Mouse (Mus musculus): ENCODE data around the gene Syngr4.
"Not testable (repeated sequence)": the region's sequence is repeated elsewhere in the genome, so short reads cannot be mapped to it uniquely, and the experiment has no call there.

Gene Syngr4

DNA sequence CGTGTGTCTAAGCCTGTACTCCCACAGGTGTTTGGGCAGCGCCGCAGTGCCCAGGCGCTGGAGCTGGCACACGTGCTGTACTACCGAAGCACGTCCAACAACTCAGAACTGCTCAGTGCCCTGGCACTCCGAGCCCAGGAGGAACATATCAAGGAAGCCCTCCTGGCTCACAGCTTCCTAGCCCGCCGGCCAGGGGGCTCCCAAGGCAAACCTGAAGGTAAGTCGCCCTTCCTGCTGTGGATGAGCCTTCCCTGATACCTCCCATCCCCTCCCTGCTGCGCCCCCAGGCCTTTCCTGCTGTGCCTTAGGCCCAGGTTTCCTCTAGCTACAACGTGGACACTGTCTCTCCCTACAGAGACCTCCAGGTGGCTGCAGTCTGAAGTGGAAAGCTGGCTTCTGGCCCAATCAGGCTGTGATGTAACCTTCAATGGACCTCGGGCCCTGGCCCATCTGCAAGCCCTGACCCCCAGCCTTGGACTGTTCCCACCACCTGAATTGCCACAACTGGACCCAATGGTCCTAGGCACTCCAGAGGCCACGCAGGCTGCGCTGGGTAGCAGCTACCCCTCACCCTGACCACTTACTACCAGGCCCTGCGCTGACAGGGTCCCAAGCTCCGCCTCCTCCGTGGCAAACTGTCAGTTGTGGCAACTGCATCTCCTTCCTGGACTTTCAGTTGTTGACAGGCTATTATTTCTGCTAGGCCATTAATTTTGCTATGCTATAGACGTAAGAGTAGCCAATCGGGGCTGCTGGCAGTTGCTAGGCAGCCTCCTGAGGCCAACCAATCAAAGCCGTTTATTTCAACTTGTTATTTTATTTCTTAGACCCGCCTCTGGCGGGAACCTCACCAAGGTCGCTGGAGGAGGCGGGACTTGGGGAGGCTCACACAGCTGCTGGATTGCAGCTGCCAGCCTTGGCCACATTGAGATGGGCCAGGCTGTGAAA lies 19.8 kb upstream of the Syngr4 start:
- DNase-seq (ENCODE audit: low read depth, low spot score), result no peak

DNA sequence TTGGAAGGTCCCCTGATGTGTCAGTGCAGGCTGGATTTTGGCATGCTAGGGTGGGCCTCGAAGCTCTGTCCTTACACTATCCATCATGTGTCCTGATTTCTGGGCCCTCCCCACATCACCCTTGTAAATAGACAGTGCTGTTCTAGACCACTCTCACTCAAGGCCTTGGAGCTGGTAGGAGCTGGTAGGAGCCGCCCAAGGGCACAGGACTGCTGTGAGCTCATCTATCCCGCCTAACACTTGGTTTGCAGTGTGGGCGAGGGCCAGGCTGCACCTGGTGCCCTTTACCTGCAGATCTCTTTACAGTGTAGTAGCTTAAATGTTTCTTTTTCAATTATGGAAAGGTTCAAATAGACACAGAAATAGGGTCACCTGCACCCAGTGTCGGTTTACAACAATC lies 18.5 kb upstream of the Syngr4 start:
- no peak for DNase-seq (ENCODE audit: low read depth, low spot score)

GRCm38 (mm10) chr7:45914067-45914466 lies 17.6 kb upstream of the Syngr4 start:
- no peak for DNase-seq (ENCODE audit: low read depth, low spot score)

GRCm38 (mm10) chr7:45909145-45909544 lies 12.6 kb upstream of the Syngr4 start:
- DNase-seq (ENCODE audit: low read depth, low spot score), result no peak

DNA sequence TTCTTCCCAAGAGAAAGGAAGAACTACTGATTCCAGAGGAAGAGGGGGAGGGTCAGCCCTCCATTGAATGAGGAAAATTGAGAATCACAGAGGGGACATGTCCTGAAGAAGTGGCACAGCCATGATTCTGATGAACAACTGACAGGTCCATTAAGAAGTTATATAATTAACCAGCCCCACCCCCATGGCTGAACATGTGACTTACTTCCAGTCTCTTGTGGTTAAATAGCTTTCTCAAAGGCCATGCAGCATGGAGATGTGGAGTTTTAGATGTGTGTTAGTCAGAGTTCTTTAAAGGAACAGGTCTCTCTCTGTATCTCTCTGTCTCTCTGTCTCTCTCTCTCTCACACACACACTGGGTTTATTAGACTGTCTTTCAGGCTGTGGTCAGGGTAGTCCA lies 11.9 kb upstream of the Syngr4 start:
- DNase-seq (ENCODE audit: low read depth, low spot score), result no peak

DNA sequence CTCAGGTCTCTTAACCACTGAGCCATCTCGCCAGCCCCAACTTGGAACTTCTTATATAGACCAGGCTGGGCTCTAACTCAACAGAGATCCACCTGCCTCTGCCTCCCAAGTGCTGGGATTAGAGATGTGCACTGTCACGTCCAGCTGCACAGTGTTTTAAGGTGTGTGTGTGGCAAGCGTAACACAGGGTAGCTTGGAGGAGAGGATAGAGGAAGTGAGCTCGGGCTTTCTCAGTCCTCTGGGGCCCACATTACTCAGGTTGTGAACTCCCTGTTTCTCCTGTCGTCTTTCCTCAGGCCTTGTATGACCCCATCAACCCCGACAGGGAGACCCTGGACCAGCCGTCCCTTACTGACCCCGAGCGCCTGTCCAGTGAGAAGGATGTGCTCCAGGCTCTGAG lies 10.1 kb upstream of the Syngr4 start:
- DNase-seq (ENCODE audit: low read depth, low spot score), result no peak

GRCm38 (mm10) chr7:45902481-45903002 lies 6.0 kb upstream of the Syngr4 start:
- DNase-seq (ENCODE audit: low read depth, low spot score), result no peak

- no peak for DNase-seq (ENCODE audit: low read depth, low spot score)
Observed at GRCm38 (mm10) chr7:45901562-45901961, 5.0 kb upstream of the Syngr4 start.

- not testable (repeated sequence) for DNase-seq (ENCODE audit: low read depth, low spot score)
Observed at GRCm38 (mm10) chr7:45898125-45898524, 1.6 kb upstream of the Syngr4 start.

GRCm38 (mm10) chr7:45897258-45897757 lies 794 bp upstream of the Syngr4 start:
- DNase-seq (ENCODE audit: low read depth, low spot score), result peak; percentile 48

DNA sequence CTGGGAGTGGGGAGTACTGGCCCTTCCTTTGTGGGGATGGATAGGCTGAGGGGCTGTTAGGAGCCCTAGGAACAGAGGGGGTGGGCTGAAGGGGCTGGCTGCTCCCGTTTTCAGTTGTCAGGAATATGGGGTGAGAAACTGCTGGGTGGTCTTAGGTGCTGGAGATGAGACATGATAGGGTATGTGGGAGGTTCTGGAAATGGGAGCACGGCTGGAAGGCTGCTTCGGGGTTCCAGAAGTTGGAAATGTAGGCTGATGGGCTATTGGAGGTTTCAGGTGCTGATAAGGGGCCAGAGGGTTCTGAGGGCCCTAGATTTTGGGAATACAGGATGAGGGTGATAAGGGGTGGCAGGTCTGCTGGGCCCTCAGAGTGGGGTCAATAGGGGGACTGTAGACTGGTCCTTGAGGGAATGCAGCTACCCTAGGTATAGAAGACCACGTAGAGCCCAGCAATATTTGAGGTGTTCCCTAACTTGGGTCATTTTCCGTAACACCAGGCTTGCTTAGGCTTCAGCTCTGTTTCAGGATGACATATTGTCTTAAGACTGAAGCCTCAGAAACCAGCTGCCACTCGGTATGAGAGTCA lies 490 bp downstream of the Syngr4 start:
- DNase-seq (ENCODE audit: low read depth, low spot score), result no peak

DNA sequence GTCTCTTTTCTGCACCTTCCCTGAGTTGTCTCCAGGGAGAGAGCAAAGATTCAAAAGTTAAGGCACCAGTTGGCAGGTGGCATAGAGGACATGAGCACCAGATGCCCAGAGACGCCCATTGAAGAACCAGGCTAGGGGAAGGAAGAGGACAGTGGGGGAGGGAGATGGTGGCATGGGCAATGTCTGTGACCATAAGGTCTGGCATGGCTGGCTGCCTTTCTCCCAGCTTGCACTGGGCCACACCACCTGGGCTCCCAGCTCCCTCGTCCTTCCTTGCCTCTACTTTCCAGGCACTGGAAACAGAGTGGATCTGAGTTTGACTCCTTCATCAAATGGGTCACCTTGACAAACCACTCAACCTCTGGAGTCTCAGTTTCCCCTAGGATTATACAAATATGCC lies 3.9 kb downstream of the Syngr4 start:
- no peak for DNase-seq (ENCODE audit: low read depth, low spot score)

DNA sequence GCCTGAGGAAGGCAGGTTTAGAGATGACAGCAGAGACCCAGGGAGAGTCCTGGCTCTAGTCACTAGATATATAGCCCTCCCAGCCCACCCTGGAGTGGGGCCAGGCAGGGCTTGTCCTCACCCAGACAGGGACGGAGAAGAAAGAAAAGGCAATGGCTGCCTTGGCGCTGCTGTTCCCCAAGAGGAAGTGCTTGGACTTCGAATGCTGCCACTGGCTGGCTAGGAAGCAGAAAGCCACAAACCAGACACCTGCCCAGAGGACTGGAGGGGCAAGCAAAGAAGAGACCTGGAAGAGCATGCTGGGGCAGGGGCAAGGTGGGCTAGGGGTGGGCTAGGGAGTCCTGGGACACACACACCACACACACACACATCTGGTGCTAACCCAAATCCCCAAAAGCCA lies 9.3 kb downstream of the Syngr4 start:
- no peak for DNase-seq (ENCODE audit: low read depth, low spot score)

GRCm38 (mm10) chr7:45881011-45881410 lies 15.5 kb downstream of the Syngr4 start:
- no peak for DNase-seq (ENCODE audit: low read depth, low spot score)

- DNase-seq (ENCODE audit: low read depth, low spot score), result no peak
Observed at GRCm38 (mm10) chr7:45880531-45880930, 16.0 kb downstream of the Syngr4 start.

DNA sequence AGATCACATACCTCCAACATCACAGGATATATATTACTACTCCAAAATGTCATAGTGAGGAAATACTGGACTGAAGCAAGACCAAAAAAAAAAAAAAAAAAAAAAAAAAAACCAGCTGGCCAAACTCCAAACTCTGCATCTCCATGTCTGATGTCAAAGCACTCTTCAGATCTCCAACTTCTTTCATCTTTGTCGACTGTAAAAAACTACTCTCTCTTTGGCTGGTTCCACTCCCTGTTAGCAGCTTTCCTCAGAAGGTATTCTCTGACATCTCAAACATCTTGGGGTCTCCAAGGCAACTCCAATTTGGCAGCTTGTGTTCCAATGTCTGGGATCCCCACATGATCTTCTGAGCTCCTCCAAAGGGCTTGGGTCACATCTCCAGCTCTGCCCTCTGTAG lies 18.2 kb downstream of the Syngr4 start, which contains the start of gene Grin2d:
Grin2d (minus strand) TSS at position 101 of the 400 bp plus-strand sequence.
- DNase-seq (ENCODE audit: low read depth, low spot score), result not testable (repeated sequence)

DNA sequence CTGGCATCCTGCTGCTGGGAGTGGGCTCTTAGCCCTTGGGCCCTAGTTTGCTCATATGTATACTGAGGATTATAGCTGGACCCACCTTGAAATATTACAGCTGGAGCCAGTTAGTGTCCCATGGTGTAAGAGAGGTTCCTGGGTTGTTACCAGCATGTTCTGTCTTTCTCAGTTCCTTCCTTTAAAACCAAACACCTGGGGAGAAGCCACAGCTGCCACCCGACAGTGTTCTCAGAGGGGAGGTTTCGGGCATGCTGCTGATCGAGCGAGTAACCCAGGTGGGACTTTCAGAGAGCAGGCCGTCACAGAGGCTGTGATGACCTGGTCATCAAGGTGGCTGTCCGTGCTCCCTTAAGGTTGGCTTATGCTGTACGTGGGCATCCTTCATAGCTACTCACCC lies 19.6 kb downstream of the Syngr4 start:
- no peak for DNase-seq (ENCODE audit: low read depth, low spot score)

DNA sequence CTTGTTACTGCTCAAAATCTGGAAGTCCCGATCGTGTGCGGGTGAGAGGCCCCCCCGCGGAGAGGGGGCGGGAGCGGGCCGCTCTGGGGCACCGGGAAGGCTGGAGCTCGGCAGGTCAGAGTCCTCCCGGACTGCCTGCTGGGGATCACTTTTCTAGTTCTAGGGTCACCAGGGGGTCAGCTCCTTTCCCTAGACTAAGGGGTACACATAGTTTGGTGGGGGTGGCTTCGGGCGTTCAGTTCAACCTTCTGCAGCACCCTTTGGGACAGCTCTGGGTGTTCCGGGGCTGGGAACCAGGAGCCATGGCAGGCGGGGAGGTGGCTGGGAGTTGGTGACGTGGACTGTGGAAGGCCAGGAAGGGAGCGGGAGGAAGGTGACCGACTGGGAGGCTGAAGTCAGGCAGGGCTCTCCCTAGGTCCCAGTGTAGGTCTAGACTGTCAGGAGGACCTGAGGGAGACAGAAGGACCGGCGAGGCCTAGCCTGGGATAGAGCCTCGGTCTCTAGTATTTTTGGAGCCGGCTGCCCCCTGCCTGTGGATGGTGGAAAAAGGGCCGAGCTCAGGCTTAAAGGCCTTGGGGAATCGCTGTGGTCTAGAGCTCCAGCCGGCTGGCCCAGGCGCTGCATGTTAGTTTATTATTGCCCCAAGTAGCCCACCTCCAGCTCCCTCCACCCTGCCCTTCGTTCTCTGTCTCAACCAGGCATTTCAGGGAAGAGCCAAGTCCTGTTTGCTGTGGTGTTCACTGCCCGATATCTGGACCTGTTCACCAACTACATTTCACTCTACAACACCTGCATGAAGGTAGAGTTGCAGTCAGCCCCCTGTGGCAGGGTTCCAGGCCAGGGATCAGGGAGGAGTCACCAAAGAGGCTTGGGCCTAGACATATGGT lies 23.2 kb downstream of the Syngr4 start:
- peak; percentile 61 for DNase-seq (ENCODE audit: low read depth, low spot score)

GRCm38 (mm10) chr7:45872624-45873023 lies 23.9 kb downstream of the Syngr4 start, which contains the start of gene Kdelr1:
Gene Kdelr1, plus strand, starts transcription at chr7:45872772.
- DNase-seq (ENCODE audit: low read depth, low spot score), result peak; percentile 80

DNA sequence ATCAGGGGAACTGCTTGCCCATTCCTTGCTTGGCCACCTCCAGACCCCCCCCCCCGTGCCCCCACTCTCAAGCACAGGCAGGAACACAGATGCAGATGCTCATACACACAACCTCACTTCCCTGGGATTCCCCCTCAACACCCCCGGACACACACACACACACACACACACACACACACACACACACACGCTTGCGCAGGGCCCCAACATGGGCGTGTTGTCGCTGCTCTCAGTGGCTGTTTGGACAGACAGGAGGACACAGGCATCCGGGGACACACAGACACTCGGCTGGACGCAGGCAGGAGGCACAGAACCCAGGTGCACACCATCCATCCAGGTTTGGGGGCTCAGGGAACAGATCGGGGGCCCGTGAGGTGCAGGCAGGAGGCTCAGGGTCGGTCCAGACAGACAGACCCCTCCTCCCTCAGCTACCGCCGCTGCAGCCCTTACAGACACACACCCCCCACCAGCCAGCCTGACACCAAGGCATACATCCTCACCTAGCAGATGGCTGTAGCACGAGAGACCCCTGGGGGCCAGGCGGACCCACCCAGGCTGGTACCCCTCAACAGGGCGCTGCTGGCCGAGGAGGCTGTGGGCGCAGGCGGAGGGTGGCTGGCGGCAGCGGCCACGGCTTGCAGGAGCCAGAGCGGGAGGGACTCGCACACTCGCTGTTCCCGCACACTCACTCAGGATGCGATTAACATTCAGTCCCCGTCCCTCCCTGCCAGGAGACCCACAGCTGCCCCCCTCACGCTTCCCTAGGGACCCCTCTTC lies 26.0 kb downstream of the Syngr4 start:
- DNase-seq (ENCODE audit: low read depth, low spot score), result no peak

DNA sequence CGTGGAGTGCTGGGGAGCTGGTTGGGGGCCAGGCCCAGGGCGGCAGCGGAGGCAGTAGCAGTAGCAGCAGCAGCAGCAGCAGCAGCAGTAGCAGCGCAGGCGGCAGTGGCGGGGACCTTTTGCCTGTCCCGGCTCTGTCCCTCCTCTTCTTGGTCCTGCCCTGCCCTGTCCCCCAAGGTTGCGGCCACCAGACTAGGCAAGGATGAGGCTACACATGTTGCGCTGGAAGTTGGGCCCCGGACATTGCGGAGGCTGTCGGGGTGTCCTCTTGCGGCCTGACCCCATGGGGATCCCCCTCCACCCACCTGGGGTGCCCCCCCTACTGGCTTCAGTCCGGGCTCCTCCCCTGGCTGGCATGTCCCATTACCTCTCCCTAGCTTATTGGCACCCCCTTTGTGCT lies 26.7 kb downstream of the Syngr4 start:
- DNase-seq (ENCODE audit: low read depth, low spot score), result no peak
